Mouse (Mus musculus): ENCODE results near the gene Zfp81.
"Not testable (repeated sequence)": the region's sequence is repeated elsewhere in the genome, so short reads cannot be mapped to it uniquely, and the experiment has no call there.

Gene Zfp81

GRCm38 (mm10) chr17:33358411-33359384 is at the start of gene Zfp81:
TSS of gene Zfp81 (minus strand) at chr17:33358878.
- peak; percentile 79 for DNase-seq (ENCODE audit: low read depth, low spot score)

DNA sequence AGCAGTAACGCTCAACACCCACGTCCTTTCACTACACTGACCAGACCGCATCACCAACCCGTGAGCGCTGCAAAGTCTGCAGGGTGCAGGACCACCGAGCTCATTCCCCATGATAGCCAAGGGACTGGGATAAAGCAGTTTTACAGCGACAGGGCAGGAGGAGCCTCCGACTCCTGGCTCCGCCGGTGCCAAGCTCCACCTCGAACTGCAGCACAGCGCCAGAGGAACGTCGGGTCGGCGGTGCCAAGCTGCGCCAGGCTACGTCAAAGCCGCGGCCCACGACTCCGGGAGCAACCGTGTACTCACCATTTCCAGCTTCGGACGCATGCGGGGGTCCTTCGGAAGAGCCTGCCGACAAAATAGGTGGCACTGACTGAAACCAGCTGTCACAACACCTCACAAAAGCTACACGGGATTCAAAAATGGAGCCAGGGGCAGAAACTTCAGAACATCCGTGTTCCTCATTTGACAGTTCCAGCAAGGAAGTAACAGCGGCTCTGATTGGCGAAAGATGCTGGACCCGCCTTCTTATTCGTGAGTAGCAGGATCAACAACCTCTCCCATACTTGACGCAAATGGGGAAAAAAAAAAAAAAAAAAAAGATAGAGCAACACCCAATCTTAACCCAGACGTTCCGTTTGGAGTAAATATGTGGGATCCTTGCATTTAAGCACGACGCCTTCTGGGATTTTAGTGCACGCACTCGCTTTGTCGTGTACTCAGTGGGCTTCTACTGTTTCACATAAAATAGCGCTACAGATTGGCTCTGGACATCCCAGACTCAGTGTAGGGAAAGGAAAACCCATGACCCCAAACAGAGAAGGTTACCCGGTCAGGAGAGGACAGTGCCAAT is 35.7 kb upstream of the Zfp81 start, which contains the start of gene Zfp101:
Gene Zfp101 (minus strand): TSS at position 460 of the 853 bp plus-strand sequence.
- peak; percentile 88 for DNase-seq (ENCODE audit: low read depth, low spot score)

GRCm38 (mm10) chr17:33392271-33392670 is 33.6 kb upstream of the Zfp81 start:
- DNase-seq (ENCODE audit: low read depth, low spot score): no peak

GRCm38 (mm10) chr17:33385705-33386104 is 27.0 kb upstream of the Zfp81 start:
- DNase-seq (ENCODE audit: low read depth, low spot score): no peak

- no peak for DNase-seq (ENCODE audit: low read depth, low spot score)
These were observed 14.1 kb upstream of the Zfp81 start for GRCm38 (mm10) chr17:33372795-33373194.

GRCm38 (mm10) chr17:33352981-33353380 is 5.7 kb downstream of the Zfp81 start:
- no peak for DNase-seq (ENCODE audit: low read depth, low spot score)

DNA sequence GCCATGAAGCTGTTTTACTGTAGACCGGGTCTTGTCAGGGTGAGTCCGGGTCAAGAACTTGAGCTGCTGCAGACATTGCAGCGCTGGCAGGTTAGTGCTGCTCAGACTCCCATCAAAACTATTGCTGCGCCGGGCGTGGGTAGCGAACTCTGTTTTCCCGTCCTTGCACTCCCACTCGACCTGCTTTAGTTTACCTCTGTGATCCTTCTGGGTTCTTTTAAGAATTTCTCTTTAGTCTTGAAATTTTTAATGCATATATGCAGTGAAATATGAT is 68.9 kb downstream of the Zfp81 start:
- DNase-seq (ENCODE audit: low read depth, low spot score): not testable (repeated sequence)

DNA sequence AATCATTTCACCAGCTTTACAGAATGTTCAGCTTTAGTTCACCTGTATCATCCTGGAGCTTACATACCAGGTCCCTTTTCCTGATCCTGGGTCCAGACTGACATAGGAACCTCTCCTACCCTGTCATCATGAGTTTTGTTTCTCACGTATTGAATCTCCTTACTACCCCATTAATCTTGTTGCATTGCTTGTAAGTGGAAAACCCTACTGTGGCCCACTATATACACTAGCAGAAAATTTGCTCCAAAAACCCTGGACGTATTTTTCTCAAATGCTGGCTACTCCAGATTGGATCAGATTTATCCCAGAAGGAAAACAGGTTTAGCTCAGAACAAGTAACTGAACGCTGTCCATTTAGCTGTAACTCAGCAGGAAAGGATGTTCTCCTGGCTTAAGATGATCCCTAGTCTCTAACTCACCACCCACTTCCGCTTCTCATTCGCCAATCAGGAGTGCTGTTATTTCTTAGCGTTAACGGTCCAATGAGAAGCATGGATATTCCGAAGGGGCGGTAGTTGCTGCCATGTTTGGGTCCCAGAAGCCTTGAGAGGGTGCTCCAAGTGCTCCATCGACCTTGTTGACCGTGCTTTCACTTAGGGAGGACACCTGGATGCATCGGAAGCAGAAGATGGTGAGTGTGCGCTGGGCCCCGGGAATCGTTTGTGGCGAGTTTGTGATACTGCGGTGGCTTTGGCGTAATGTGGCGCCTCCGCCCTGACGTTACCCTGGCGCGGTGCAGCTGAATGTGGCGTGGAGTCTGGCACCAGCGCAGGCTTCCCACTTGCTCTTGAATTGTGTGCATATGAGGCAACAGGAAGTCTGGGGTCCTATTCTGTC is 69.4 kb downstream of the Zfp81 start, which contains the start of gene Zfp955b:
Gene Zfp955b (plus strand): TSS at position 506 of the 837 bp plus-strand sequence.
- not testable (repeated sequence) for DNase-seq (ENCODE audit: low read depth, low spot score)

All from c-Kit-negative CD71-positive TER-119-positive erythroid progenitor cells, embryonic 14.5 days (primary cell).